Mouse (Mus musculus): ENCODE measurements around the gene Ndufb11. TPM values are rescaled to one million over a fixed set of nuclear protein-coding genes. Genes with fewer than 3 reads are reported as not detected.
A peak's percentile ranks its signal among the peaks of the same experiment; 100 is the strongest.

Ndufb11 gene
- total RNA-seq (2021), result 100 to 1,000 TPM; 646 to 672 TPM
- long read RNA-seq, experiment 1, transcript Ndufb11-201 (3 exons, 908 nt), result major isoform, 972 of 996 reads
- long read RNA-seq, experiment 1, partial matches to known transcripts, result 16 of 996 reads
- long read RNA-seq, experiment 1, other reads (novel, unspliced or antisense), result 8 of 996 reads
- long read RNA-seq, experiment 2, transcript Ndufb11-201 (3 exons, 908 nt), result major isoform, 587 of 600 reads
- long read RNA-seq, experiment 2, partial matches to known transcripts, result 12 of 600 reads
- long read RNA-seq, experiment 2, other reads (novel, unspliced or antisense), result 1 of 600 reads

- peak; percentile 83 to 89 for DNase-seq
Observed at GRCm38 (mm10) chrX:20617176-20617902, at the start of gene Ndufb11, which contains the start of gene Rbm10. TSS of gene Ndufb11 (minus strand) at chrX:20617619. TSS of gene Rbm10 (plus strand) at chrX:20617503.

- DNase-seq, result peak in 1 of 2 experiments; percentile 7
Observed at GRCm38 (mm10) chrX:20663444-20663790, 46.0 kb upstream of the Ndufb11 start.

- DNase-seq, result peak; percentile 88 to 92
Observed at GRCm38 (mm10) chrX:20662716-20663443, 45.5 kb upstream of the Ndufb11 start.

- no peak for DNase-seq
Observed at GRCm38 (mm10) chrX:20662317-20662715, 44.9 kb upstream of the Ndufb11 start.

GRCm38 (mm10) chrX:20658891-20659406, 41.5 kb upstream of the Ndufb11 start:
- DNase-seq, result peak; percentile 7 to 25

- DNase-seq, result peak; percentile 85 to 86
Observed at GRCm38 (mm10) chrX:20658026-20658652, 40.7 kb upstream of the Ndufb11 start, which contains the start of gene Uba1. TSS of gene Uba1 (plus strand) at chrX:20658326.

GRCm38 (mm10) chrX:20657593-20657992, 40.2 kb upstream of the Ndufb11 start:
- no peak for DNase-seq

GRCm38 (mm10) chrX:20644780-20645179, 27.4 kb upstream of the Ndufb11 start:
- peak in 1 of 2 experiments; percentile 14 for DNase-seq

- no peak for DNase-seq
Observed at GRCm38 (mm10) chrX:20638141-20638540, 20.7 kb upstream of the Ndufb11 start.

GRCm38 (mm10) chrX:20617903-20618399, 532 bp upstream of the Ndufb11 start:
- no peak for DNase-seq

GRCm38 (mm10) chrX:20616861-20617175, 601 bp downstream of the Ndufb11 start:
- no peak for DNase-seq

GRCm38 (mm10) chrX:20608500-20608899, 8.9 kb downstream of the Ndufb11 start:
- no peak for DNase-seq

- peak in 1 of 2 experiments; percentile 29 for DNase-seq
Observed at GRCm38 (mm10) chrX:20587968-20588367, 29.5 kb downstream of the Ndufb11 start.

GRCm38 (mm10) chrX:20573927-20574326, 43.5 kb downstream of the Ndufb11 start:
- DNase-seq, result no peak

GRCm38 (mm10) chrX:20572683-20573082, 44.7 kb downstream of the Ndufb11 start:
- no peak for DNase-seq

GRCm38 (mm10) chrX:20571024-20571423, 46.4 kb downstream of the Ndufb11 start:
- DNase-seq, result peak; percentile 27 to 67

Other genes starting within 250 kb of the Ndufb11 start
- 1 to 10 TPM; 2.0 to 2.1 TPM for gene Jade3, start 191.9 kb downstream of the Ndufb11 start, total RNA-seq (2021)
- gene Rgn, start 67.8 kb downstream of the Ndufb11 start, total RNA-seq (2021), result under 1 TPM; 0.28 to 0.52 TPM
- gene Rbm10, start 116 bp downstream of the Ndufb11 start, total RNA-seq (2021), result 10 to 100 TPM; 16.4 to 19.2 TPM
- 100 to 1,000 TPM; 206 to 212 TPM for gene Uba1, start 40.7 kb upstream of the Ndufb11 start, total RNA-seq (2021)
- gene Cdk16, start 70.3 kb upstream of the Ndufb11 start, total RNA-seq (2021), result 100 to 1,000 TPM; 107 to 117 TPM
- gene Usp11, start 86.3 kb upstream of the Ndufb11 start, total RNA-seq (2021), result 1 to 10 TPM; 4.6 to 7.8 TPM
- 10 to 100 TPM; 81.2 to 83.4 TPM for gene Araf, start 180.2 kb upstream of the Ndufb11 start, total RNA-seq (2021)

All from heart, adult 18-20 months (tissue).